Mouse (Mus musculus) forebrain, embryonic 14.5 days (tissue): ENCODE measurements around the gene Anxa9. TPM values are rescaled to one million over a fixed set of nuclear protein-coding genes. Genes with fewer than 3 reads are reported as not detected.
A peak's percentile ranks its signal among the peaks of the same experiment; 100 is the strongest.

Source experiments
- ATAC-seq: fragments of 200-750 bp; cut with Nextera tagmentation; 2 replicates; pipeline ENCODE4 v1.8.0; 2017; ENCODE audit warnings: mild to moderate bottlenecking, moderate library complexity
- DNase-seq: peaks from one replicate; pipeline ENCODE4 v3.0.0-alpha.2; 2015; ENCODE audit warnings: low spot score
- H3K27ac ChIP-seq: fragments of 300-500 bp; sonication (generic); 2 replicates; pipeline ENCODE4 v1.5.1; 2014; ENCODE audit warnings: low read depth, mild to moderate bottlenecking, control low read depth, low read length, moderate library complexity
- H3K27me3 ChIP-seq: fragments of 300-500 bp; sonication (generic); replicated peaks from 2 replicates; pipeline ENCODE4 v1.6.1; 2014; ENCODE audit warnings: low read length, control low read depth, mixed read lengths; ENCODE audit not compliant: control insufficient read depth, insufficient read depth
- H3K36me3 ChIP-seq: fragments of 300-500 bp; sonication (generic); 2 replicates; pipeline ENCODE4 v1.6.1; 2014; ENCODE audit warnings: low read length, control low read depth; ENCODE audit not compliant: control insufficient read depth, insufficient read depth
- H3K4me1 ChIP-seq: fragments of 300-500 bp; sonication (generic); 2 replicates; pipeline ENCODE4 v1.6.1; 2014; ENCODE audit warnings: antibody characterized with exemption, low read length, control low read depth; ENCODE audit not compliant: control insufficient read depth, insufficient read depth
- H3K4me2 ChIP-seq: fragments of 300-500 bp; sonication (generic); 2 replicates; pipeline ENCODE4 v1.6.1; 2014; ENCODE audit warnings: mild to moderate bottlenecking, control low read depth, low read length
- H3K4me3 ChIP-seq: fragments of 300-500 bp; sonication (generic); 2 replicates; pipeline ENCODE4 v1.5.1; 2014; ENCODE audit warnings: low read depth, low read length, control low read depth
- H3K9ac ChIP-seq: fragments of 300-500 bp; sonication (generic); 2 replicates; pipeline ENCODE4 v1.6.1; 2014; ENCODE audit warnings: mild to moderate bottlenecking, low read length, control low read depth, moderate library complexity
- H3K9me3 ChIP-seq: fragments of 300-500 bp; sonication (generic); replicated peaks from 2 replicates; pipeline ENCODE4 v1.6.1; 2016; ENCODE audit warnings: low read length, control low read depth, mixed read lengths; ENCODE audit not compliant: control insufficient read depth
- WGBS: fragments of 180-500 bp; shearing (Covaris S2); extraction: QIAGEN DNeasy Blood & Tissue Kit; methylation state at CpG from one replicate; pipeline ENCODE4 v1.1.7; 2014; 5-methylcytosine and 5-hydroxymethylcytosine counted together
- polyA plus RNA-seq: library from polyadenylated mRNA; unstranded; fragments of >200 nt; fragmentation: Nextera tagmentation; extraction: Ambion mirVana; gene quantifications from 2 replicates; pipeline ENCODE4 v1.2.1, GENCODE M21; 2014

The Anxa9 gene
- polyA plus RNA-seq, 1 experiment from 2014 or later: 0.27 TPM

DNA sequence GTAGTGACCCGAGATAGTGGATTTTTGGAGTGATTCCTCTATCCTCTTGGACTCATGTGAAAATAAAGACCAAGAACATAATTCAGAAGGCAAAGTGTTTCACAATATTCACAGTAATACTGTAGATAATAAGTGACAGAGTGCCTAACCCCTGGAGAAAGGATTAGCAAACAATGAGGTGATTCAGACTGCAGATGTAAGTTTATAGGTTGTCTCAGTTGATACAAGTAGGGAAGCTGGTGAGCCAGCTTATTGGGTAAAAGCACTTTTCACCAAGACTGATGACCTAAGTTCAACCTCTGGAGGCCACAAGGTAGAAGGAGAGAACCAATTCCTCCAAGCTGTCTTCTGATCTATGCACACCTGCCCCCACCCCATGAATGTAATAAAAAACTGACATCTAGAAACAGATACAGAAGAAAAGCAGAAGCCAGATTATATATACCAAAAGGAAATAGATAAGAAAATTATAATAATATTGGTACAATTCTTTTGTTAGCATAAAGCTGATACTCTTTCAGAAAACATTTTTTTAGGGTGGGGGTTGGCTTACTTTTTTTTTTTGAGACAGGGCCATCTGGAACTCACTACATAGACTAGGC, 21.9 kb upstream of the Anxa9 start:
- no peak overlapping the region for H3K9ac ChIP-seq
- WGBS: 90% methylated on average over 1 of the region's 1 CpGs
- ATAC-seq: no peak
- peaks cover 87% of the 10 kb centered on the region for H3K36me3 ChIP-seq
- H3K27me3 ChIP-seq: no peaks in the 10 kb centered on the region
- no peaks in the 10 kb centered on the region for H3K9me3 ChIP-seq
- no peaks in the 10 kb centered on the region for H3K4me1 ChIP-seq
- no peak overlapping the region for H3K4me3 ChIP-seq
- no peak for DNase-seq
- H3K27ac ChIP-seq: no peak overlapping the region
- no peak overlapping the region for H3K4me2 ChIP-seq

DNA sequence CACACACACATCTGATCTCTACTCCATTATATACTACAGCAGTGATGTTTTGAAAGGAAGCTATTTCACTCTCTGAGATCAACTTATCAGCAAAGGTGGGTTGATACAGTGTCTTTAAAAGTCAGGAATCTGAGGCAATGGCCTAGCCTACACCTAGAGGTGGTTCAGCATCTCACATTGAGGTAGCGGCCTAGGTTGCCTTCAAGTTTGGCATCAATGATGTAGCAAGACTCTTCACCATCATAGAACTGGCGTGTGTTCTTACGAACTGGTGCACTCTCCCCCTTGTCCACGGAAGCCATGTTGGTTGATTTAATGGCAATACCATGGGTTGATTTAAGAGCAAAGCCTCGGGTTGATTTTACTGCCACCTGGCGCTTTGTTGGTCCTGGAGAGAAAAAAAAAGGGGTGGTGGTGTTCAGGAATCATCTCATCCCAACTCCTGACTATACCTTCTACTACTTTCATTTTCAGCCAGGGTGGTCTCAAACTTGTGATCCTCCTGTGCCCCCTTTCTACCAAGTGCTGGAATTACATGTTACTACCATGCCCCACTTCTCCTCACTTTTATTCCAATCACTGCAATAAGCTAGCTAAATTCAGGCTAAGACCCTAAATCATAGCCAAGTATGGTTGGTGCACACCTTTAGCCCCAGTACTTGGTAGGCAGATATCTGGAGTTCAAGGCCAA, 17.6 kb upstream of the Anxa9 start:
- no peak overlapping the region for H3K4me2 ChIP-seq
- H3K4me1 ChIP-seq: no peaks in the 10 kb centered on the region
- peaks cover 96% of the 10 kb centered on the region for H3K36me3 ChIP-seq
- no peaks in the 10 kb centered on the region for H3K9me3 ChIP-seq
- H3K27me3 ChIP-seq: no peaks in the 10 kb centered on the region
- no peak for DNase-seq
- no peak for ATAC-seq
- H3K9ac ChIP-seq: no peak overlapping the region
- H3K27ac ChIP-seq: no peak overlapping the region
- H3K4me3 ChIP-seq: no peak overlapping the region
- WGBS: 92% methylated on average over 6 of the region's 6 CpGs

- Histone ChIP-seq H3K36me3 (peaks cover 86% of the 10 kb centered on the region), H3K4me3 (no peak overlapping the region), H3K27ac (no peak overlapping the region), H3K4me2 (no peak overlapping the region), H3K27me3 (no peaks in the 10 kb centered on the region), H3K9ac (no peak overlapping the region), H3K9me3 (no peaks in the 10 kb centered on the region), H3K4me1 (no peaks in the 10 kb centered on the region)
- WGBS: 94% methylated on average over 3 of the region's 3 CpGs
- ATAC-seq: no peak
- DNase-seq: no peak
Observed at GRCm38 (mm10) chr3:95323429-95323828, 16.5 kb upstream of the Anxa9 start.

DNA sequence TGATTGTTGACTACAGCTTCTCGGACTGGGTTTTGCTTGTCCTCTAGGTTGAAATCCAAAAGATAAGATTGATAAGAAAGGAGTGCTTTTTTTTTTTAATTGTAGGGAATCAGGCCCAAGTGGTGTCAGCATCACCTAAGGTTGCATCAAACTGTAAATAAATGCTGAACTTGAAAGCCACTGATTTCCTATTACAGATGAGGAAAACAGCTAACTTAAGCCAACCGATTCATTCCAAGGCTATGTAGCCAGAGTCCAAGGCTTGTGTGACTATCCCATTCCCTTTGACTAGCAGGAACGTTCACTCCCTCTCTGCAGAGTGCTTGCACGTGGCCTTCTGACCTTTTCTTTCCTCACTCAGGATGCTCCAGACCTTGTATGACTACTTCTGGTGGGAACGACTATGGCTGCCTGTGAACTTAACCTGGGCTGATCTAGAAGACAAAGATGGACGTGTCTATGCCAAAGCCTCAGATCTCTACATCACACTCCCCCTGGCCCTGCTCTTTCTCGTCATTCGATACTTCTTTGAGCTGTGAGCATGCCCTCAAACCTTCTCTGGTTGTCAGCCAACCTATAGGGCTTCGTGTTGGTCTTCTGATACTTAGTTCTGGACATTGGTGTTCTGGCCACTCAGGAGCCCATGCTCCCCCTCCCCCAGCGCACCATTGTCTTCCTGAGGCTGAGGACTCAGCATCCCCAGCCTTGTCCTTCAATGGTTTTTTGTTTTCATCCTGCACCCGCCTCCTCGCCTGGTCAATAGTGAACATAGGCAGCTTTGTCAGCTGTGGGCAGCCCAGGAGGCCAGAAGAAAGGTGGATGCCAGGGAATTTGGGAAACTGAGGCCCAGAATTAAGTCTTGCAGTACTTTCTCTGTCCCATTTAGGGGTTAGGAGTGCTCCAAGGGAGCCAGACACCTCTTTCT, 13.0 kb upstream of the Anxa9 start:
- Histone ChIP-seq H3K4me2 (no peak overlapping the region), H3K36me3 (peaks cover 54% of the 10 kb centered on the region), H3K4me3 (no peak overlapping the region), H3K27me3 (no peaks in the 10 kb centered on the region), H3K27ac (no peak overlapping the region), H3K9ac (no peak overlapping the region), H3K9me3 (no peaks in the 10 kb centered on the region), H3K4me1 (peaks cover 7% of the 10 kb centered on the region)
- no peak for DNase-seq
- ATAC-seq: no peak
- WGBS: 71% methylated on average over 12 of the region's 12 CpGs

GRCm38 (mm10) chr3:95319110-95319509, 12.1 kb upstream of the Anxa9 start:
- WGBS: 69% methylated on average over 2 of the region's 2 CpGs
- peaks cover 7% of the 10 kb centered on the region for H3K4me1 ChIP-seq
- peaks cover 45% of the 10 kb centered on the region for H3K36me3 ChIP-seq
- no peak overlapping the region for H3K4me3 ChIP-seq
- DNase-seq (no peak), ATAC-seq (no peak)
- H3K4me2 ChIP-seq: no peak overlapping the region
- no peaks in the 10 kb centered on the region for H3K9me3 ChIP-seq
- H3K9ac ChIP-seq: no peak overlapping the region
- no peaks in the 10 kb centered on the region for H3K27me3 ChIP-seq
- H3K27ac ChIP-seq: no peak overlapping the region

GRCm38 (mm10) chr3:95318548-95318947, 11.6 kb upstream of the Anxa9 start:
- Histone ChIP-seq H3K4me2 (no peak overlapping the region), H3K27me3 (no peaks in the 10 kb centered on the region), H3K4me1 (peaks cover 7% of the 10 kb centered on the region), H3K9me3 (no peaks in the 10 kb centered on the region), H3K36me3 (peaks cover 39% of the 10 kb centered on the region), H3K9ac (no peak overlapping the region), H3K4me3 (no peak overlapping the region), H3K27ac (no peak overlapping the region)
- DNase-seq: no peak
- no peak for ATAC-seq
- WGBS: 36% methylated on average over 6 of the region's 6 CpGs

DNA sequence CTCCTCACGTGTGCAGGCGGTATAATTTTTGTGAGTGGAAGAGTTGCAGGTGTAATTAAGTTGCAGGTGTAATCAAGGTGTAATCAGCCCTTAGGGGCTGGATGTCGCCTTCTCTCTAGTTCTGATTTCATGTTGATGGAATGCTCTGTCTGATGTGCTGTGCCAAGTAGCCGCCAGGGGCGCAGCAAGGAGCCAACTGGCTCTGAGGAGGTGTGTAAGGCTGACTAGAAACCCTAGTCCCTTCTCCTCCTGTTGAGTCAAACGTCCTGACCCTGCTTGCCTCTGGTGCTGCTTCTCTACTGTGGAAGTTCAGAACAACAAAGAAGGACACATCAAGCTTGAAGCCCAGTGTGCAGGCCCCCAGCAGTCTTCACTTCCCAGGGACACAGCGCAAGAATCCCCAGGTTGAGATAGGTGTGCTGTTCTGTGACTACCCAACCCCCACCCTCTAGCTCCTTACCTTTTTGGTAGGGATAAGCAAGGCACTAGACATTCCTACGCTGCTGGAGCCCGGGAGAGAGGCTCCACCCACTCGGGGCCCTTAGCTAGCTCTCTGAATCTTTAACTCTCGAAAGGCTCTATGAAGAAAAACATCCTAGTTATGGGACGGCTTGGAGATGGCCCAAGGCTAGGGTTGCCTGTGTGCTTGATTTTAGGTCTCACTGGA, 10.6 kb upstream of the Anxa9 start:
- no peak overlapping the region for H3K9ac ChIP-seq
- ATAC-seq: no peak
- H3K4me2 ChIP-seq: 0 out of 2 replicates have a peak overlapping the region, but pooled peaks have one; percentile 0
- H3K4me1 ChIP-seq: peaks cover 7% of the 10 kb centered on the region
- H3K27me3 ChIP-seq: no peaks in the 10 kb centered on the region
- H3K27ac ChIP-seq: no peak overlapping the region
- H3K4me3 ChIP-seq: no peak overlapping the region
- H3K36me3 ChIP-seq: peaks cover 29% of the 10 kb centered on the region
- H3K9me3 ChIP-seq: no peaks in the 10 kb centered on the region
- peak; percentile 65 for DNase-seq
- 22% methylated on average over 12 of the region's 12 CpGs for WGBS

GRCm38 (mm10) chr3:95315844-95316550, 9.0 kb upstream of the Anxa9 start:
- peak overlapping the region; percentile 92 for H3K4me3 ChIP-seq
- 13% methylated on average over 9 of the region's 9 CpGs for WGBS
- ATAC-seq (no peak), DNase-seq (peak; percentile 30)
- peak overlapping the region; percentile 95 for H3K27ac ChIP-seq
- peak overlapping the region; percentile 99 for H3K9ac ChIP-seq
- H3K9me3 ChIP-seq: no peaks in the 10 kb centered on the region
- peaks cover 14% of the 10 kb centered on the region for H3K36me3 ChIP-seq
- peak overlapping the region; percentile 68 for H3K4me2 ChIP-seq
- H3K4me1 ChIP-seq: peaks cover 7% of the 10 kb centered on the region
- H3K27me3 ChIP-seq: no peaks in the 10 kb centered on the region
